Mouse (Mus musculus): ENCODE results near the gene Setmar. TPM values are rescaled to one million over a fixed set of nuclear protein-coding genes. Genes with fewer than 3 reads are reported as not detected.

Gene Setmar
- 5.0 TPM for polyA plus RNA-seq (2017; shearing (Covaris generic))

DNA sequence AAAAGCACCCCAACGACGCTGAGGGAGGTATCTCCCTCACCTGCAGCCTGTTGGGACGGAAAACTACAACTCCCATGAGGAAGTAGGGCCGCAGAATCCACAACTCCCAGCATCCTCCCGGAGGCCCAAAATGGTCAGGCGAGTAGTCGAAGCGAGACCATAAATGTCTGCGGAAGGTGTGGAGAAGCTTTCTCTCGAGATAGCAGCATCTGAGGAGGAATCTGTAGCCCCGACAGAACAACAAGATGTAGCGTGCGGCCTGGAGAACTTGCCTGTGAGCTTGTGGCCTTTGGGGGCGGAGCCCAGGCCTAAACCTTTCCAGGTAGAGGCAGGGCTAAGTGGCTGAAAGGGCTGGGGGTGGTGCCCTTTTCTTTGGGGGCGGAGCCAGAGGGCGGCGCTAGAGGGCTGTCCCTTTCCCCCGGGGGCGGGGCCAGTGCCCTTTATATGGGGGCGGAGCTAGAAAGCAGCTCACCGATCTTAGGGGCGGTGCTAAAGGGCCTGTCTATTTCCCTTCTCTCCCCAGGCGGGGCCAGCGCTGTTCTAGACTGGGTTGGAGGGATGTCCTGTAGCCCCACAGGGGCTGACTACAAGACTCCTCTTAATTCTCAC lies at the start of gene Setmar:
TSS of gene Setmar (plus strand) at position 128 of the 609 bp plus-strand sequence.

Other genes starting within 250 kb of the Setmar start
- 16.4 TPM for gene Sumf1, start 120.5 kb downstream of the Setmar start, polyA plus RNA-seq (2017; shearing (Covaris generic))
- gene Itpr1, start 148.1 kb downstream of the Setmar start, polyA plus RNA-seq (2017; shearing (Covaris generic)), result 25.6 TPM